Mouse (Mus musculus) neural tube, embryonic 11.5 days (tissue): ENCODE data around the gene Plscr3. TPM values are rescaled to one million over a fixed set of nuclear protein-coding genes. Genes with fewer than 3 reads are reported as not detected.
"Not testable (repeated sequence)": the region's sequence is repeated elsewhere in the genome, so short reads cannot be mapped to it uniquely, and the experiment has no call there.

Source experiments
- ATAC-seq: fragments of 200-750 bp; cut with Nextera tagmentation; 2 replicates; pipeline ENCODE4 v1.8.0; 2017; ENCODE audit warnings: moderate number of reproducible peaks, mild to moderate bottlenecking, moderate TSS enrichment, moderate library complexity; ENCODE audit not compliant: insufficient read depth, low FRiP score, low TSS enrichment
- DNase-seq: peaks from one replicate; pipeline ENCODE4 v3.0.0-alpha.2; 2015; ENCODE audit warnings: low spot score
- H3K27ac ChIP-seq: fragments of 300-500 bp; sonication (generic); 2 replicates; pipeline ENCODE4 v1.5.1; 2014; ENCODE audit warnings: low read depth, mild to moderate bottlenecking, low read length
- H3K27me3 ChIP-seq: fragments of 300-500 bp; sonication (generic); 2 replicates; pipeline ENCODE4 v1.6.1; 2014; ENCODE audit warnings: mild to moderate bottlenecking, low read length, mixed read lengths; ENCODE audit not compliant: control insufficient read depth, insufficient read depth
- H3K36me3 ChIP-seq: fragments of 300-500 bp; sonication (generic); 2 replicates; pipeline ENCODE4 v1.6.1; 2014; ENCODE audit warnings: mild to moderate bottlenecking, low read length, moderate library complexity, mixed read lengths; ENCODE audit not compliant: control insufficient read depth, insufficient read depth
- H3K4me1 ChIP-seq: fragments of 300-500 bp; sonication (generic); 2 replicates; pipeline ENCODE4 v1.6.1; 2014; ENCODE audit warnings: low read length, mixed read lengths; ENCODE audit not compliant: control insufficient read depth, insufficient read depth
- H3K4me2 ChIP-seq: fragments of 300-500 bp; sonication (generic); 2 replicates; pipeline ENCODE4 v1.6.1; 2014; ENCODE audit warnings: low read depth, mild to moderate bottlenecking, moderate library complexity
- H3K4me3 ChIP-seq: fragments of 300-500 bp; sonication (generic); 2 replicates; pipeline ENCODE4 v1.5.1; 2014; ENCODE audit warnings: low read depth, low read length
- H3K9ac ChIP-seq: fragments of 300-500 bp; sonication (generic); 2 replicates; pipeline ENCODE4 v1.6.1; 2014; ENCODE audit warnings: mild to moderate bottlenecking, low read length
- H3K9me3 ChIP-seq: fragments of 300-500 bp; sonication (generic); 2 replicates; pipeline ENCODE4 v1.6.1; 2016; ENCODE audit warnings: low read length; ENCODE audit not compliant: control insufficient read depth
- WGBS: fragments of 180-500 bp; shearing (Covaris S2); extraction: QIAGEN DNeasy Blood & Tissue Kit; methylation state at CpG from one replicate; pipeline ENCODE4 v1.1.7; 2014; 5-methylcytosine and 5-hydroxymethylcytosine counted together
- polyA plus RNA-seq: library from polyadenylated mRNA; unstranded; fragments of >200 nt; fragmentation: Nextera tagmentation; extraction: Ambion mirVana; gene quantifications from 2 replicates; pipeline ENCODE4 v1.2.1, GENCODE M21; 2014

Gene Plscr3
- polyA plus RNA-seq, 1 experiment from 2014 or later = 75.4 TPM

DNA sequence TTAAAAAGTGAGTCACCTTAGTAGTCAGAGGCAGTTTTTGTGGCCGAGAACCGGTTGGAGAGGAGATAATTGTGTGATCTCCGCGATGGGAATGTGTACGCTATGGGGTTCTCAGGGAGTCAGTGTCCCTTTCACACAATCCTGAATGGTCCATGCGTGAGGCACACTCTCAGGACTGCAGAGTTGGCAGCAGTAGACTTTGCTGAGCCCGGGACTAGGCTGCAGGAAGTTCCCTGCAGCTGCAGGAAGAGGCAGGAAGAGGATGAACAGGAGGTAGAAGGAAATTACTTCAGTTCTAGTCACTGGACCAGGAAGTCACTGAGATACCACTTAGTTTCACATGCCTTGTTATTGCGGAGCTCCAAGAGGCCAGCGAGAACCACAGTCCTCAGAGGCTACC lies 3.0 kb downstream of the Plscr3 start:
- Histone ChIP-seq H3K27me3 (no peaks in the 10 kb centered on the region), H3K27ac (no peak overlapping the region), H3K4me3 (no peak overlapping the region), H3K4me1 (peaks cover 19% of the 10 kb centered on the region), H3K36me3 (peaks cover 7% of the 10 kb centered on the region), H3K9me3 (no peaks in the 10 kb centered on the region), H3K9ac (no peak overlapping the region), H3K4me2 (no peak overlapping the region)
- ATAC-seq (no peak), DNase-seq (no peak)
- WGBS = 92% methylated on average over 9 of the region's 9 CpGs

DNA sequence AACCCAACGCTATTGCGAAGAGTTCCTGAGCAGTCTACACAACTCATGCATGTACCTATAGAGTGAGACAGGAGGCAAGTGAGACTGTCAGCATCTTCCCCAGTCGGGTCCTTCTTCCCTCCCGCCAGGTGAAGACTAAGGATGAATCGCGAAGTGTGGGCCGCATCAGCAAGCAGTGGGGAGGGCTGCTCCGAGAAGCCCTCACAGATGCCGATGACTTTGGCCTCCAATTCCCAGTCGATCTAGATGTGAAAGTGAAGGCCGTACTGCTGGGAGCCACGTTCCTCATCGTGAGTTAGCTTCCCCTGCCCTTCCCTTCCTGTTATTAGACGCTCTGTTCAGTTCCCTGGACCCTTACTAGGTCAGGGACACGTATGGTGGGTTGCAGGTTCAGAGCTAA lies 3.7 kb downstream of the Plscr3 start:
- no peak for DNase-seq
- Histone ChIP-seq H3K4me1 (peaks cover 19% of the 10 kb centered on the region), H3K9ac (no peak overlapping the region), H3K9me3 (no peaks in the 10 kb centered on the region), H3K27me3 (no peaks in the 10 kb centered on the region), H3K4me3 (no peak overlapping the region), H3K27ac (no peak overlapping the region), H3K36me3 (peaks cover 7% of the 10 kb centered on the region), H3K4me2 (no peak overlapping the region)
- 95% methylated on average over 15 of the region's 15 CpGs for WGBS
- no peak for ATAC-seq

DNA sequence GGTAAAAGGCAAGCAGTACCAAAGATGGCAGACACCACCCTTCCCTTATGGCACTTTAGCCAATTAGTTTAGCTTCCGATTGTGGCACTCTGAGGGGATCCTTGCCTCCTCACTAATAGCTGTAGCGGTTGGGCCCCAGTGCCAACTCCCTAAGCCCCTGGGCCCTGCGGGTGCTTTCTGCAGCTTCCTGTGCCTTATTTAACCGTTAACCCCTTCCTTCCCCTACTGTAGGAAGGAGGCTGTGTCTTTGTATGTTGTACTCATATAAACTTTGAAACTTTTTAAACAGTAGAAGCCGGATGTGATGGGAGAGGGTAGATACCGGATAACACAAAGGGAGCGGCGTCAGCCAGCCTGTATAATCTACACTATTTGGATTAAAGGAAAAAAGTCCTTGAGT lies 4.6 kb downstream of the Plscr3 start:
- ATAC-seq (no peak), DNase-seq (no peak)
- Histone ChIP-seq H3K36me3 (peaks cover 7% of the 10 kb centered on the region), H3K27ac (no peak overlapping the region), H3K9ac (no peak overlapping the region), H3K9me3 (no peaks in the 10 kb centered on the region), H3K4me2 (no peak overlapping the region), H3K4me1 (peaks cover 13% of the 10 kb centered on the region), H3K4me3 (no peak overlapping the region), H3K27me3 (no peaks in the 10 kb centered on the region)
- WGBS = 85% methylated on average over 8 of the region's 8 CpGs

DNA sequence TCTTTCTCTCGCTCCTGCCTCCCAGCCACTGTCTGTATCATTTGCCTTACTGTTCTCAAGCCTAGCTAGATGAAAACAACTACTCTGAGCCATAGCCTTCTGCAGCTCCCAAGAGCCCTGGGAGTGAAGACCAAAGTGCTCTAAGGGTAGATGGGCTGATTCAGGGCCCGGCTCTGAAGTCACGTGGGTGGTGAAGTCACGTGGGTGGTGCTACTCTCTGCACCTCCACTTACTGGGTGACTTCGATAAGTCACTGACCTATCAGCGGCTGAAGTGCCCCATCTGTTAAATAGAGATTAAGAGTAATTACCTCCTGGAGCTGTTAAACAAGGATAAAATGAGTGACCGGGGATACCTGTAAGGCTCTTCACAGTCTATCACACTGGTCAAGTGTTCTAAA lies 7.8 kb downstream of the Plscr3 start:
- 0 out of 2 replicates have a peak overlapping the region, but pooled peaks have one; percentile 17 for H3K27ac ChIP-seq
- H3K9me3 ChIP-seq = no peaks in the 10 kb centered on the region
- H3K4me1 ChIP-seq = no peaks in the 10 kb centered on the region
- peaks cover 7% of the 10 kb centered on the region for H3K36me3 ChIP-seq
- no peak overlapping the region for H3K4me2 ChIP-seq
- DNase-seq (no peak), ATAC-seq (no peak)
- H3K4me3 ChIP-seq = no peak overlapping the region
- H3K9ac ChIP-seq = no peak overlapping the region
- H3K27me3 ChIP-seq = peaks cover 10% of the 10 kb centered on the region
- WGBS = 80% methylated on average over 7 of the region's 7 CpGs

DNA sequence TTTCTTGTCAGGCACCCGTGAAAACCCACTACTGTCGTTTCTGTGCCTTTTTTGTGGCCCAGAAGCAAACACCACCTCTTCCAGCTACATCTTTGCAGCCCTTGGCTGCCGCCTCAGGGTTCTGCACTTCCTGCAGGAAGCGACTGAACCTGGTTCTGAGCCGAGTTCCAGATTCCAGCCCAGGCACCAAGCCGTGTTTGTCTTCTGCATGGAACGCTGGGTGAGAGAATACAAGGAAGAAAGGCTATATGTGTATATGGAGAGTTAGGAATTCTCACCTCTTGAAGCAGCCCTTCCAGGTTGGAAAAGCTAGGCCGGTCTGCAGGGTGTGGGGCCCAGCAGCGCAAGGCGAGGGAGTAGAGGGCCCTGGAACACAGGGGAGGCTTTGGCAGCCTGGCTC lies 8.5 kb downstream of the Plscr3 start:
- H3K4me2 ChIP-seq = no peak overlapping the region
- H3K27me3 ChIP-seq = peaks cover 13% of the 10 kb centered on the region
- DNase-seq (no peak), ATAC-seq (no peak)
- H3K27ac ChIP-seq = no peak overlapping the region
- WGBS = 89% methylated on average over 10 of the region's 10 CpGs
- no peaks in the 10 kb centered on the region for H3K9me3 ChIP-seq
- H3K9ac ChIP-seq = no peak overlapping the region
- no peak overlapping the region for H3K4me3 ChIP-seq
- peaks cover 6% of the 10 kb centered on the region for H3K36me3 ChIP-seq
- no peaks in the 10 kb centered on the region for H3K4me1 ChIP-seq

DNA sequence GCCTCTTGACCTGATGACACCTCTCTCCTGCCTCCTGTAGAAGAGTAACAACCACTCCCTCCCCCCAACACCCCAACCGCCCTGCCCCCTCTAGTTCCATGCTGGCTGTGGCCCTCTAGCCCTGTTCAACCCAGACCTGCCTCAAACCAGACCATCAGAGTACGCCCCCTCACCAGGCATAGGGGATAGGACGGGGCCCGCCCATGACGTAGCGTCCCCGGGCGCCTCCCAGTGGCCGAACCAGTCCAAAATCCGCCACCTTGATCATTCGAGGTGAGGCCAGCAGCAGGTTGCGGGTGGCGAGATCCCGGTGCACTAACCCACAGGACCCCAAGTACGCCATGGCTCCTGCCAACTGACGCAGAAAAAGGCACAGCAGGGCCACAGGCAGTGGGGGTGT lies 9.2 kb downstream of the Plscr3 start:
- Histone ChIP-seq H3K27ac (no peak overlapping the region), H3K27me3 (peaks cover 13% of the 10 kb centered on the region), H3K9ac (no peak overlapping the region), H3K4me2 (no peak overlapping the region), H3K4me1 (no peaks in the 10 kb centered on the region), H3K4me3 (no peak overlapping the region), H3K36me3 (peaks cover 3% of the 10 kb centered on the region), H3K9me3 (no peaks in the 10 kb centered on the region)
- DNase-seq = peak; percentile 69
- 0 out of 2 replicates have a peak, but pooled peaks have one; percentile 63 for ATAC-seq
- 30% methylated on average over 16 of the region's 16 CpGs for WGBS

DNA sequence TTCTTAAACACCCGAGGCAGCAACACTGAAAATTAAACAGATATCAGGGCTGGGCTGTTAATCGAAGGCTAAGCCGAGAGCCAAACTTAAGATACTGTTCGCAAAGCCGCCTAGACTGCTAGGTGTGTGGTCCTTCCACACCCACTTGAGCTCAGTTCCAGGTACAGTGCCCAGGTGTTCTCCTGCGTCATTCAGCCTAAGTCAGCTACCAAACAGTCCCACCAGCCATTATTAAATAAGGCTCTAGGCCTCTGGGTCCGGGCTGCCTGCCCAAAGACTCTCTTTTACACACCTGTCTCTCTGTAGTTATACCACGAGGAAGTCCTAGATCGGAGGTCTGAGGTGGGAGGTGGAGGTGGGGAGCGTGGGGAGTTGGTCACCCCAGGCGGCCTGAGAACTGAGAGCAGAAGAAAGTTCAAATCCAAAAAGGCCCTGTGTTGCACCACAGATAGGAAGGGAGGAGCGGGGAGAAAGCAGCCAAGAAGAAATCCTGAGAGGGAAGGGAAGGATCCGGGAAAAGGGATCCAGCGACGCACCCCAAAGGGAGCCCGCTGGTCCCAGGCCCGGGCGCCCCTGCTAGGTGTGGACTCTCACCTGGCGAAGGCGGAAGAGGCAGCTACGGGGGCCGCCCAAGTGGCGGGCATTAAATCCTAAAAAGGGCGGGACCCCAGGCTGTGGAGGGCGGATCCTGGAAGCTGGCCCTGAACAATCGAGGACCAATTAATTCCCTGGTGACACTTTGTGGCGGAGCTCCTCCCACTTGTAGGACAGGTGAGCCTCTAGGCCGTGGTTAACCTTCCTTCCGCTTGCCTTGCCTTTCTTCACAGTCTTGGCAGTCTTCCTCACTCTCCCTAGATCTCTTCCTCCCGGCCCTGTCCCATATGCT lies 12.2 kb downstream of the Plscr3 start, which contains the start of gene Tnk1:
Tnk1 (minus strand) TSS at position 618 of the 886 bp plus-strand sequence.
- DNase-seq (no peak), ATAC-seq (no peak)
- H3K4me3 ChIP-seq = no peak within 1 kb of the TSS
- H3K9ac ChIP-seq = no peak within 1 kb of the TSS
- no peaks in the 10 kb centered on the region for H3K9me3 ChIP-seq
- H3K27ac ChIP-seq = no peak within 1 kb of the TSS
- no peaks in the 10 kb centered on the region for H3K36me3 ChIP-seq
- WGBS = 20% methylated on average over 30 of the region's 30 CpGs
- H3K27me3 ChIP-seq = peaks cover 13% of the 10 kb centered on the region
- H3K4me1 ChIP-seq = no peaks in the 10 kb centered on the region
- no peak within 1 kb of the TSS for H3K4me2 ChIP-seq

DNA sequence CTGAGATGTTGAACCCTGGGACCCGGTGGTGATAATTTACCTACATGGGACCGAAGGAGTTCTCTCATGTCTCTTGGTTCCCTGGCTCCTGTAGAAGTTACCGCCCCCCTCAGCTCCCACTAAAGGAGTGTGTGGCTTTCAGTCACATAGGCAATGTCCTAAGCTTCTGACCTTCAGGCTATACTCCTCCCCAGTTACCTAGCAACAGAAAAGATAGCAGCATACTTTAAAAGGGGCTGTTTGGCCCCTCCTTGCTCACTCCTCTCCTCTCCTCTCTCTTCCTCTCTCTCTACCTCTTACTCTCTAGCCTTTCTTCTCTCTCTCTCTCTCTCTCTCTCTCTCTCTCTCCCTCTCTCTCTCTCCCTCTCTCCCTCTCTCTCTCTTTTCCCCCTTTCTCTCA lies 17.6 kb downstream of the Plscr3 start:
- H3K27ac ChIP-seq, H3K4me1 ChIP-seq, DNase-seq, H3K4me2 ChIP-seq, H3K4me3 ChIP-seq, H3K9me3 ChIP-seq, H3K36me3 ChIP-seq, H3K9ac ChIP-seq, ATAC-seq, H3K27me3 ChIP-seq: not testable (repeated sequence)
- 78% methylated on average over 3 of the region's 3 CpGs for WGBS
